Mouse (Mus musculus): ENCODE data around the gene Serpina3f. TPM values are rescaled to one million over a fixed set of nuclear protein-coding genes. Genes with fewer than 3 reads are reported as not detected.
"Not testable (repeated sequence)": the region's sequence is repeated elsewhere in the genome, so short reads cannot be mapped to it uniquely, and the experiment has no call there.

Serpina3f gene
- not detected for total RNA-seq (2022)

DNA sequence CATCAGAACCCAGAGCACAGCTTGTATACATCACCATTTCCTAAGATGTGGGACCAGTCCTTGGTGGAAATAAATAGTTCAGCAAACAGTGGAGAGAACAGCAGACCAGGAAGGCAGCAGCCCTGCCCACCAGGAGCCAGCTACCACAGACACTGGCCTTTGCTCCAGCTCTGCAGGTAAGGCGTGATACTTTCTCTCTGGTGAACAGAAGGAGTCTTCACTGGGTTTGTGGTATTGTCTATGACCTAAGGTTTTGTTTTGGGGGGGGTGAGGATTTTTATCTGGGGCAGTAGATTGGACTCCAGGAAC is at the start of gene Serpina3f:
TSS of gene Serpina3f (plus strand) at position 100 of the 309 bp plus-strand sequence.
- DNase-seq (ENCODE audit: low spot score in 2 of 2), result no peak

DNA sequence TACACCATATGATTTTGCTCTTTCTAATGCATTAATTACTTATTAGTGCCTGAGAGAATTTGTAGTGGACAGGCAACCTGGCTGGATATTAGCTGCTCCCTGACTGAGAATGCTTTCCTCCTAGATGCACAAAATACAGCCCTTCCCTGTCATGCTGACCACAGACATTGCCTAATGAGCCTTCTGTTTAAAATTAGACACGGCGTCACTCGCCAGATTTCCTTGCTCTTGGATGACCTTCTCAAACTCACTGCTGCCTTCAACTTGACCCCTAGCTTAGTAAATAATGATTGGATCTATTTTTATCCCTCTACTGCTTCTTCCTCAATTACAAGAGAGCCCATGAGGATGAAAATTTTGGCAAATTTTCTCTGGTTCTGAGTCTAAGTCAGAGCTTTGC is 39.6 kb upstream of the Serpina3f start:
- no peak for DNase-seq (ENCODE audit: low spot score in 2 of 2)

DNA sequence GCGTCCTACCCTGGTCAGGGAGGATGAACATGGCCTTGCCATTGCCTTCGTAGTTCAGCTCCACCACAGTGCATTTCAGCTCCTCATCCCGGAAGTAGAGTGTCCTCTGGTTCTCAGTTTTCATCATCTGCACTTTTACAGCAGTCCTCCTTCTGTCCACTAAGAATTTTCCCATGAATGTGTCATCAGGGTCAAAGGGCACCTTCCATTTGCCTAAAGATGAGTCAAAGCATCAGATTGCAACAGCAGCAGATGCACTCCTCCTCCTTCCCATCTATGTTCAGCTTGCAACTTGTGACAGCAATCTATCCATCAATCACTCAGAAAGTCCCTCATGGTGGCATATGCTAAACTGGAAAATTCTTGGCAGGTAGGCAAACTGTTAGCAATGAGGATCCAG is 38.7 kb upstream of the Serpina3f start:
- DNase-seq (ENCODE audit: low spot score in 2 of 2), result no peak

DNA sequence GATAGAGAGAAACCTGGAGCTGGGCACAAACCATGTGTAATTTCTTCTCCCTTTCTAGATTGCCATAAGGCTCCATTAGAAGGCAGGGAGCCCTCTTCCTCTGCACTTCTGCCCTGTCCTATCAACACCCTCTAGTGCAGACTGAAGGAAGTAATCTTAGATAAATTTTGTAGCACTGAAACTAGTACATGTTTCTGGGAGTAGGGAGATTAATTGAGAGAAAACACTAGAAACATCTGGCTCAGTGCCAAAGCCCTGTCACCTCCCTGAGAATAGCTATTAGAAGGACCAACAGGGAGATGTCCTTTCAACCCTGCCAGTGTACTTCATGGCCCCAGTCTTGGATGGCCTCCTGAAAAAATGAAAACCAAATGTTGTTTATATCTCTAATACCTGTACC is 35.8 kb upstream of the Serpina3f start:
- no peak for DNase-seq (ENCODE audit: low spot score in 2 of 2)

DNA sequence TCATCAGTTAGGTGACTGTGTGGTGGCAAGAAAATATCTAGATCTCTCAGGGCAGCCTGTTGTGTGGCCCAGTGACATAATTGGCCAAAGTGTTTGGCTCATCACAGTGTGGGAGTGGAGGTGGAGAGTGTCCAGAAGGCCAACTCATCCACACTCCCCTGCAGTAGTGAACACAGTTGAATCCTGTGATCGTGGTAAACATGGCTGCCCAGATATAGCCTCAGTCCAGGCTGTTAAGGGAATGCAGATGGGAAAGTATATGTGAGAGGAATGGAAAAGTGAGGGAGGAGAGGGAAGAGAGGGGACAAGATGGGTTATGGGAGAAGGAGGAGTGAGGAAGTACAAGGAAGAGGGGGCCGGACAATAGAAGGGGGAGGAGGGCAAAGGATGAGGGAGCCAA is 35.4 kb upstream of the Serpina3f start:
- no peak for DNase-seq (ENCODE audit: low spot score in 2 of 2)

DNA sequence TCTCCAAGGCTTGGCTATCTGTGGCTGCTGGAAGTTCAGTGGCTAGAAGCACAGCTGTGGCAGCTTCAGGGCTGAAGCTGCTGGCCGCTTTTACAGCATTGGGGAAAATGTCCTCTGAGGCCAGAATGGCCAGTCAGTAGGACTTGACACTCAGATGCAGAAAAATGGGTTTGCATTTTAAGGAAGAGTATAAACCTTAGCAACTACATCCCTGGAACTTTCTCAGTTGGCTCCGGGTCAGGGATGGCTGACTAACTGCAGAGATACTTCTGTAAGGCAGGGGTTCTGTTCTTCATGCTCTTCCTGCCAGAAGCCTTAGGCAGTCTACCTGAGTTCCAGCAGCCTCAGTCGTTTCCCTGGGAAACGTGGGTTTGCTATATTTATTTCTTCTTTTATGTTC is 29.3 kb upstream of the Serpina3f start:
- no peak for DNase-seq (ENCODE audit: low spot score in 2 of 2)

DNA sequence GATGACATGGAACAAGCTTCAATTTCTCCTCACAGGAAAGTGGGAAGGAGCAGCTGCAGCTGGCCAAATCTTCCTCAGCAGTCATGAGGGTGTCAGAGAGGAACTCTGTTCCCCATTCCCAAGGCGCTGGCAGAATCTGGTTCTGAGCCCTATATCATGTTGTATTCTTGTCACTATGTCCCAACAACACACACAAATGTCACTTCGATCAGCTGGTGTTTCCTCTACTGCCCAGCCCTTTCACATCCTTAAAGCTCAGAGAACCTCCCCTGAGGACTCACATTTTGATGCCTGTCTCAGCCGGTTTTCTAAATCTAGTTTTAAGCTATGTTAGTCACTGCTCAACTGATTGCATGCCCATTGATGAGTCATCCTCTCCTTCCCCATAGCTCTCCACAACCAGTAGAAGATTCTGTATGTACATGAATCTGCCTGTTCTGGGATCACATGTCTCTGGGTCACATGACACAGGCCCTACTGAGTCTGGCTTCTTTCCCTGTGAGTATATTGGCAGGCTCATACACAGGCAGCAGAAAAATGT is 28.2 kb upstream of the Serpina3f start:
- DNase-seq (ENCODE audit: low spot score in 2 of 2), result peak in 1 of 2 experiments; percentile 20

DNA sequence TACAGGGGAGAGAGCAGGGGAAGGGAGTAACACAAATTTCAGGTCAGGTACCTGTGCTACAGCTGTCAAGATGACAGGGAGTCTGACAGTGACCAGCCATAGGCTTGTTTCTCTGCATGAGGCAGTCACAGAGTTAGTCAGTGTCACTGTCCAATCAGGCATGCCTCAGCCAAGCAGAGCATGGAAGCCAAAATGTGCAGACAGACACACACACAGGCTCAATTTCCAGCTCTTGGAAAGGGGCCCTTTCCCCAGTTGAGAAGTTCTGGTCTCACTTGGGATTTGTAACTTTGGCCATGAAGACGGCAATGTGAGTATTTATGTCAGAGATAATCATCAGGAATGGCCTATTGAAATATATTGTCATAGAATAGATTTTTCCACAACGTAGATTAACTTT is 25.1 kb upstream of the Serpina3f start:
- no peak for DNase-seq (ENCODE audit: low spot score in 2 of 2)

DNA sequence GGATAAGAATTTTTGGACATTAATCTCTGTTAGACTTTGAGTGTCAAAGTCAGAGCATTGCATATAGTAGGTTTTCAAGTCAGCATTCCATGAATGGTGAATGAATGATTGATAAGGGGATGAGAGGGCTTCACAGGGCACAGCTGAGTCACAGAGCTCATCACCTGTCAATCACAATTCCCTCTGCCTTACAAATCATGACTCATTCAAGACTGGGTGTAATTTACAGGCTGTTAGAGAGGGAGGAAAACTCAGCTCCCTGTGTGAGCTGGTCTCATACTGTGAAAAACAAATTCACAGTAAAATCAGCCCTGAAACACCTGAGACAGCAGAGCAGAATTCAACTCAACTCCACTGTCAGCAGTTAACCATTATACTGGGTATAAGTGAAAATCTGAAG is 23.5 kb upstream of the Serpina3f start:
- DNase-seq (ENCODE audit: low spot score in 2 of 2), result no peak

DNA sequence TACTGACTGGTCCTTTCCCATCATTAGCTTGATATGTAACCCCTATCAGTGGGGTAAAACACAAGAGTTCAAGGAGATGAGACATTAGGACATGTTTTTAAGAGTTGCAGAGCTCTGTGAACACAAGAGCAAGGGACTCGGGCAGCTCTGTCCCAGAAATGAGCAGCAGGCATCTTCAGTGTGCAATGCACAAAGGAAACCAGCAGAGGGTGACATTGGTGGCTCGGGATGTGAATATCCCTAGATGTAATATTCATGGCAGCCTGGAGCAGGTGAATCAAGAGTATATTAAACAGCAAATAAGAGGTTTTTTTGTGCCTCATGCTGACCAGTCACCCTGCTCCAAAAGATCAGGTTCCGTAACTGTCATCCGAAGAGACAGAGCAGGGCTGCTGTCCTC is 5.2 kb upstream of the Serpina3f start:
- no peak for DNase-seq (ENCODE audit: low spot score in 2 of 2)

DNA sequence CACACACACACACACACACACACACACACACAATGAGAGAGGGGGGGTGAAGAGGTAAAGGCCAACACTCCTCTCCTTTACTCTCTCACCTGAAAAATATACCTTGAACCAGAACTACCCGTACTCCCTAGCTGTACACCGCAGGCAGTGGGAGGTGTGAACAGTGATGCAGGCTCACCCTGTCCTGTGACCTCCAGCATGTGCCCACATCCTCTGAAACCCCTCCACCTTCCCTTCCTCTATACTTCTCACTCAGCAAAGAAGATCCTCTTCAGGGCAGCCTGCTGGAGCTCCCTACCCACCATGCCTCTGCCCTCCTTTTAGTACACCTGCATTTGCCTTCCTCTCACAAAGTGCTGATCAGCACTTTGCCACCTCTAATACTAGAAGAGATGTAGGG is 4.5 kb upstream of the Serpina3f start:
- DNase-seq (ENCODE audit: low spot score in 2 of 2), result no peak

DNA sequence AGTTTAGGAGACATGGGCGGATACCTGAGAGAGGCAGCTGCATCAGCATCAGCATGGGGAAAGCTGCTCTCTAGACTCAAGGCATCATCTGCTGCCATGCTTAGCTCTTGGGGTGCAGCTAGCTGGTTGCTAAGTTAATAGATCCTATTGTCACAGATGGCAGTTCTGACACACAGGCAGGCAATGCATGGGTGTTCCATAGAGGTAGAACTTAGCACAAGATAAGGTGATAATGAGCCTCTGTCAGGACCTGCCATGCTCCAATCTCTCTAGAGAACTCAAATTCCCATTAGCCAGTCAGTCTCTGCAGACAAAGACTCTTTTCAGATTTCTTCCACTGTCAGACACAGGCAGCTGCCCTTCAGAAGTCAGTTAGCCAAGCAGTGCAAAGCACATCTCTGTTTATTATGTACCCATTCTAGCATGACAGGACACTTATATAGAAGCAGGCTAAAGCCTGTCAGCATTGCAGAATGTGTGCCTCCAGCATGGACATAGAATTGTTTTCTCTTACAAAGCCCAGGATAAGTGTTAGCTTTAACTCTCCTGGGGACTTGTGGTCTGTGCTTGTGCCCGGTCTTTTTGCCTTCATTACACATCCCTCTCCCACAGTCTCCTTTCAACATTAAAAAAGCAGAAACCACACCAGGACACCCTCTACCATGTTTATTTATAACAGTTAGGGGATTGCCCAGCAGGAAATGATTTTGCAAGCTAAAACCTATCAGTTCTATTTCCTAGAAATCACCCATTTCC is 477 bp upstream of the Serpina3f start:
- no peak for DNase-seq (ENCODE audit: low spot score in 2 of 2)

DNA sequence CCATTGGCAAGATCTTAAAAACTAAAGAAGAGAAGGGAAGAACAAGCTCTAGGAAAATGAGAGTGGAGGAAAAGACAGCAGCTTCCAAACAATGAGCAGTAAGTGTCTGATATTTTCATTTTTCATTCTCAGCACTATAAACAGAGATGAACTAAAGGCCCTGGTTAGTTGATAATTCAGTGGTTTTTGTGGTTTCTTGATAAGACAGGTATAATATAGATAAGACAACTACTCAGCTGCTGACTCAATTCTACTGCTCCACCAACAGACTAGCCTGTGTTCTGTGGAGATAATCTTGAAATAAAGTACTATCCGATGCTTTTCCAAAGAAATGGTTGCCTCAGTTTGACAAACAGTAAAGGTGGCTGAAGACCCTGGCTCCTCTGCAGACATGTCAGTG is 905 bp downstream of the Serpina3f start:
- no peak for DNase-seq (ENCODE audit: low spot score in 2 of 2)

DNA sequence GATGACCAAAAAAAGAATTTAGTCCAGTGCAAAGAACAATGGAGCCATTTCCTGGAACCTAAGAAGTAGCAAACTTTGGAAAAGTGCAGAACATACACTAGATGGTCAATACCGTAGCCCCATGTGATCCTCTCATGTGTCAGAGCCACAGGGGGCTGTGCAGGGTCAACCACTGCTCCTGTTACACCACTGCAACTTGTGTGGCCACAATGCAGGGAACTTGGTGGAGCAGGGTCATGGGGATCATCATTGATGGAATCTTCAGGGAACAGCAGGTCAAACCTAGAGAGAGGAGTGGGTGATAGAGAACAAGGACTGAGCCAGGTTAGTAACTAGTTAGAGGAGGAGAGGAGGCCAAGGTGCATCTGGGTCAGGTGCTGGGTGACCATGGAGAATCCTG is 7.3 kb downstream of the Serpina3f start:
- DNase-seq (ENCODE audit: low spot score in 2 of 2), result no peak

DNA sequence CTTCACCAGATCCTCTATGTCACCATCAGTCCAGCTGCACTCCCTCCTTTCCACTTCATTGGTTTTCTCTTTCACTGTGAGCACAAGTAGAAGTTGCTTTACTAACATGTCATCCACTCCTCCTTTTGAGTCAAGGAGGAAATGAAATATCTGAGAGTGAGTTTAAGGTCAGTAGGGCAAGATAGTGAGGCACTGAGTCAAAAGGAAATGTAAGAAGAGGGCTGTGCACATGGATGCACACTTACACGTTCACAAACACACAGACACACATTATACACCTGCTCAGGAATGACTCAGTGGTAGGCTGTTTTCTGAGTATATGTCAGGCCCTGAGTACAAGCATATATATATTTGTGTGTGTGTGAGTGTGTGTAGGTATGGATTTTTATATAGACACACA is 9.3 kb downstream of the Serpina3f start:
- DNase-seq (ENCODE audit: low spot score in 2 of 2), result no peak

DNA sequence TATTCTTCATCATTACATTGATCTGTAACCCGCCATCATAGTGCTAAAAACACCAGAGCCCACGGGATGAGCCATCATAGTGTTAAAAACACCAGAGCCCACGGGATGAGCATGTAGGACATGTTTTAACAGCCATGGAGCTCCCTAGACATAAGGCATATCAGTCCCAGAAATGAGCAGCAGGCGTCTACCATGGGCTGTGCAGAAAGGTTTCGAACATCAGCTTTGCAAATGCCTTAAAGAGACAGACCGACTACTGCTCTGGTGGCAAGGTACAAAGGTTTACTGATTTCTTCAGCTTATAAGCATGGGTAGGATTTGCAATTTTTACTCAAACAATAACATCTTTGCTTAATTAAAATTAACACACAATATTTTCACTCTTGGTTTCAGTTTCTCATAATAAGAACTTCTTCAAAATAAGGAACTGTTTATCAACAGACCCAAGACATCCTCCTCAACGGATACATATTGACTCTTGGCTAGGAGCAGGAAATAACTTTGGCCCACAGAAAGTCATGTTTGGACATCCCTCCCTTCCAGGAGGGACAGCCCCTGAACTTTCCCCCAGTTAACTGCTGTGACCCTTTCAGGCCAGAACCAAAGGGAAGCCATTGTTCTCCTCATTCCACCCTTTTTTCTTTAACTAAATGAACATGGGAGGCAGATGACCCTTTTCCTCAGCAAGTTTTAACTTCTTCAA is 10.4 kb downstream of the Serpina3f start:
- DNase-seq (ENCODE audit: low spot score in 2 of 2), result no peak

DNA sequence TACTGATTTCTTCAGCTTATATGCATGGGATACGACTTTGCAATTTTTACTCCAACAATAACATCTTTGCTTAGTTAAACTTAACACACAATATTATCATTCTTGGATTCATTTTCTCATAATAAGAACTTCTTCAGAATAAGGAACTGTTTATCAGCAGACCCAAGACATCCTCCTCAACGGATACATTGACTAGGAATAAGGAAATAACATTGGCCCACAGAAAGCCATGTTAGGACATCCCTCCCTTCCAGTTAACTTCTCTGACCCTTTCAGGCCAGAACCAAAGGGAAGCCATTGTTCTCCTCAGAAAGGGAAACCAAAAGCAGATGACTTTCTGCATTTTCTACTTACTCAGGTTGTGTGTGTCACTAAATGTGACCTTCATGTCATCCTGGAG is 16.4 kb downstream of the Serpina3f start:
- DNase-seq (ENCODE audit: low spot score in 2 of 2), result no peak

DNA sequence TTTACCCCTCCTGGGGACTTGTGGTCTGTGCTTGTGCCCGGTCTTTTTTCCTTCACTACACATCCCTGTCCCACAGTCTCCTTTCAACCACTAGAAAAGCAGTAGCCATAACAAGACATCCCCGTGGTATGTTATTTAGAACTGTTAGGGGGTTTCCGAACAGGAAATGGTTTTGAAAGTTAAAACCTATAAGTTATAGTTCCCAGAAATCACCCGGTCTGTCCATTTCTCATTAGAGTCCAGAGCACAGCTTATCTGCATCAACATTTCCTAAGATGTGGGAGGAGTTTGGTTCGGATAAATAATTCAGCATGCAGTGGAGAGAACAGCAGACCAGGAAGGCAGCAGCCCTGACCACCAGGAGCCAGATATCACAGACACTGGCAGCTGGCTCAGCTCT is 21.6 kb downstream of the Serpina3f start, which contains the start of gene Serpina3g:
TSS of gene Serpina3g (plus strand) at position 331 of the 400 bp plus-strand sequence.
- DNase-seq (ENCODE audit: low spot score in 2 of 2), result no peak

DNA sequence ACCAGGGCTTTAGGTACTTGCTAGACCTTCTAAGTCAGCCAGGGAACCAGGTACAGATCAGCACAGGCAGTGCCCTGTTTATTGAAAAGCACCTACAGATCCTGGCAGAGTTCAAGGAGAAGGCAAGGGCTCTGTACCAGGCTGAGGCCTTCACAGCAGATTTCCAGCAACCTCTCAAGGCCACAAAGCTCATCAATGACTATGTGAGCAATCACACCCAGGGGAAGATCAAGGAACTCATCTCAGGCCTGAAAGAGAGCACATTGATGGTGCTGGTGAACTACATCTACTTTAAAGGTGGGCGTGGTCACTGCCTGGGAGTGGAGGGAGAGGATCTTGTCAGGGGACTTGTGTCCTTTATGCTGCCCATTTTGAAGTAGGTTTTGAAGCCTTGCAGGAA is 23.7 kb downstream of the Serpina3f start:
- DNase-seq (ENCODE audit: low spot score in 2 of 2), result not testable (repeated sequence)

DNA sequence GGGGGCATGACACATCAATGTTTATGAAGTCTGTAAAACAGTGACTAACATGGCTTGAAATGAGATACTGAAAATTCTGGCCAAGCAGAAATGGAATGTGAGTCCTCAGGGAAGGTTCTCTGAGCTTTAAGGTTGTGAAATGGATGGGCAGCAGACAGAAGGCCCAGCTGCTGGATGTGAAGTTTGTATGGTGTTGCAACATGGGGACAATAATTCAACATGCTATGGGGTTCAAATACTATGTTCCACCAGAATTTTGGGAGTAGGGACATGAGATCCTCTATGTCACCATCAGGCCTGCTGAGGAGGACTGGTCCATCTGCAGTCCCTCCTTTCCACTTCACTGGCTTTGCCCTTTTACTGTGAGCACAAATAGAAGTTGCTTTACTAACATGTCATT is 29.0 kb downstream of the Serpina3f start:
- no peak for DNase-seq (ENCODE audit: low spot score in 2 of 2)

DNA sequence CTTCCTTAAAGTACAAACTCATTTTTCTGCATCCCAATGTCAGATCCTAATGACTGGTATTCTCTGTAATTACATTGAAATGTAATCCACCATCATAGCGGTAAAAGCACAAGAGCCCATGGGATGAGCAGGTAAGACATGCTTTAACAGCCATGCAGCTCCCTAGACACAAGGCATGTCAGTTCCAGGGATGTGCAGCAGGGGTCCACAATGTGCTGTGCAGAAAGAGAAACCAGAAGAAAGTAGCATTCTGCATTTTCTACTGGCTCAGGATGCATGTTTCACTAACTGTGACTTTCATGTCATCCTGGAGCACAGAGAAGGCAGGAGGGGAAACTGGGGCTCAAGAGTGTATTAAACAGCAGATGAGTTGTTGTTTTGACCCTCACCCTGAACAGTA is 30.7 kb downstream of the Serpina3f start:
- no peak for DNase-seq (ENCODE audit: low spot score in 2 of 2)

DNA sequence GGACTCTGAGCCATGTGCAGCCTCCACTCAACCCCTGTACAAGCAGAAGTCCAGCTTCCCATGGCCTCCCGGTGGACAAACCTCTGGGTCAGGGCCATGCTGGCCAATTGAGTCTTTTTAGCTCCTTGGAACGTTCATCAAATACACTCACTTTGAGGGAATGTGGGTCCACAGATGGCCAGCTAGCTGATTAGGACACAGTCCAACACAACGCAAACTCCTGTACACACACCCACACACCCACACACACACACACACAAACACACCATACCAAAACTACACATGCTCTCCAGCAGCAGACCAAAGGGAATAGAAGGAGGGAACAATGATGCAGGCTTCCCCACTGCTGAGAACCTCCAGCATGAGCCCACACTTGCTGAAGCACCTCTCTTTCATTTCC is 31.3 kb downstream of the Serpina3f start:
- DNase-seq (ENCODE audit: low spot score in 2 of 2), result peak in 1 of 2 experiments; percentile 39

DNA sequence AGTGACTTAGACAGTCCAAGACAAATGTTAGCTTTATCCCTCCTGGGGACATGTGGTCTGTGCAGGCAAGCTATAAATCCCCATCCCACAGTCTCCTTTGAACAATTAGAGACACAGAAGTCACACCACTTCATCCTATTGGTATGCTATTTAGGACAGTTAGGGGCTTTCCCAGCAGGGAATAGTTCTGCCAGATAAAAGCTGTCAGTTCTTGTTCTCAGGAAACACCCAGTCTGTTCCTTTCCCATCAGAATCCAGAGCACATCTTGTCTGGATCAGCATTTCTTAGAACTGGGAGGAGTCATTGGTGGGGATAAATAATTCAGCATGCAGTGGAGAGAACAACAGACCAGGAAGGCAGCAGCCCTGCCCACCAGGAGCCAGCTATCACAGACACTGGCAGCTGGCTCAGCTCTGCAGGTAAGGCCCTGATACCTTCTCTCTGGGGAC is 33.2 kb downstream of the Serpina3f start:
- no peak for DNase-seq (ENCODE audit: low spot score in 2 of 2)
